Mouse (Mus musculus): ENCODE results near the gene Filip1.
A peak's percentile ranks its signal among the peaks of the same experiment; 100 is the strongest.
"Not testable (repeated sequence)": the region's sequence is repeated elsewhere in the genome, so short reads cannot be mapped to it uniquely, and the experiment has no call there.

Gene Filip1

DNA sequence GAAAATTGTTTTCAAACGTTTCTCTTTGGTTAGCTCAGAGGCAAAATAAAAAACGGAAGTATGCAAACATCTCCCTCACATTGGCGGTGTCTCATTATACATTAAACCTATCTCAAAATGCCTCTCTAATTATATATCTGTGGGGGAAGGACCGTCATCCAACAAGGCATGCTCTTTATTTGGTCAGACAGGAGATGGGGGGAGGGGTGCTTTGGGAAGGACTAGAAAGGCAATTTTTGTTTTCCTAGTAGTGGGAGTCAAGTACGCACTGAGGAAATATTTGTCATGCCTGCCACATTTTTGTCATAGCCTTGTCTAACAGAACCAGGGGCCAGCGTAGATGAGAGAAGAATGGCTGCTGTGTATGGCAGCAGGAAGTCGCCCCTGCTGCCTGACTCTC is at the start of gene Filip1:
TSS of gene Filip1 (minus strand) at position 101 of the 400 bp plus-strand sequence.
- DNase-seq (ENCODE audit: low spot score), result no peak

DNA sequence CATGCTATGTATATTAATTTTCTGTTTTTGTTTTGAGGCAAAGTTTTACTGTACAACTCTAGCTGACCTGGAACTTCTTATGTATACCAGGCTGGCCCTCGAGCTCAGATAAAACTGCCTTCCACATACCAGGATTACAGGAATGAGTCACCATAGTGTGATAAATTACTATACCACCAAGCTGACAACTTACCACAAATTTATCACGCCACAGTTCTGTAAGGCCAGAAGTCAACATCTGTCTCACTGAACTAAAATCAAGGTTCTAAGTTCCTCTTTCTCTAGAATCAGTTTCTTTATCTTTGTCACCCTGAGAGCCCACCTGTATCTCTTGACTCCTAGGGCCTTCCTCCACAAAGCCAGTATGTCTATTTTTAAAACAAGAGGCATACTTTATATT is 45.0 kb upstream of the Filip1 start:
- DNase-seq (ENCODE audit: low spot score), result no peak

DNA sequence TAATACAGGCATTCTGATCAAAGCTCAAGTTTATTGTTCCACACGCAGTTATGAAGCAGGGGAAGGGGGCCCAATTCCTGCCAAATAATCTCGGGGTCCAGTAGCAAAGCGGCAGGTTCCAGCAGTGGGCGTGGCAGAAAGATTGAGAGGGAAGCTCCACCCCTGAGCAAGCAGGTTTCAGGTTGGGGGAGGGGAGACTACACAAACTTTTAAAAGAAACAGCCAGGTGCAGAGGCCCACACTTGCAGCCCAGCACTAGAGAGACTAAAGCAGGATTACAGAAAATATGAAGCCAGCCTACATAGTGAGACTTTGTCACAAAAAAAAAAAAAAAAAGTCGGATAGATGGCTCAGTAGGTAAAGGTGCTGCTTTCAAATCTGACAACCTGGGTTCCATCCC is 40.3 kb upstream of the Filip1 start:
- no peak for DNase-seq (ENCODE audit: low spot score)

DNA sequence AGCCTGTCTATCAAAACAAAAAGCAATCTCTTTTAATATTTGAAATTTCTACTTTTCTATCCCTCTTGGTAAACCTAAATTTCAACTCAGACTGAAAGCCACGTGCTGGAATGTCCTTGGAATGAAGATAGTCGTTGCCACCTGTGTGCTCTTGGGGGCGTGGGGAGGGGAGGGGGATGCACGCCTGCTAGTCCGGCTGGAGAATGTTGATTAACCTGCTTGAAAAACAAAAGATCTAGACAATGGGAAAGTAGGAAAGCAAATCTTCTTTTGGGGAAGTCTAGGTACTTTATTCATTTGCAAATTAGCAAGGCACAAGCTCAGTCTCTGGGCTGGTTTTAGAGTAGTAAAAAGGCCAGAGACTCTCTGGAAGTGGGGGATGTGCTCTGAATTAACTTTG is 36.6 kb upstream of the Filip1 start:
- DNase-seq (ENCODE audit: low spot score), result not testable (repeated sequence)

DNA sequence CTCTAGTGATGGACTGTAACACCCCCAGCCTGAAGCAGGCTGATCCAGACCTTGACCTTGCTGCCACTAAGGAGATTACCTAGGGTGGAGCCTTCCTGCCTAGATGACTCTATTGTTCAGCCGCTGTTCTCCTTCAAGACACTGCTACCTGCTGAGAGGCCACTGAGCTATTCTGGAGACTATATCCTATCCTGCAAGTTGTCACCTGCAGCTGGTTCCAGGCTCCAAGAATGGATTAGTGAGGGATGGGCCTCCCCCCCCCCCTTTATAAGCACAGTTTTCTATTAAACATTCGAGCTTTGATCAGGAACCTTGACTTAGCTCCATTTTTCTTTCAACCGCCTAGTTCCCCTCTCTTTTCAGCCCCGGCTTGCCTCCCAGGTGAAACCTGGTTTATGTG is 31.6 kb upstream of the Filip1 start:
- not testable (repeated sequence) for DNase-seq (ENCODE audit: low spot score)

DNA sequence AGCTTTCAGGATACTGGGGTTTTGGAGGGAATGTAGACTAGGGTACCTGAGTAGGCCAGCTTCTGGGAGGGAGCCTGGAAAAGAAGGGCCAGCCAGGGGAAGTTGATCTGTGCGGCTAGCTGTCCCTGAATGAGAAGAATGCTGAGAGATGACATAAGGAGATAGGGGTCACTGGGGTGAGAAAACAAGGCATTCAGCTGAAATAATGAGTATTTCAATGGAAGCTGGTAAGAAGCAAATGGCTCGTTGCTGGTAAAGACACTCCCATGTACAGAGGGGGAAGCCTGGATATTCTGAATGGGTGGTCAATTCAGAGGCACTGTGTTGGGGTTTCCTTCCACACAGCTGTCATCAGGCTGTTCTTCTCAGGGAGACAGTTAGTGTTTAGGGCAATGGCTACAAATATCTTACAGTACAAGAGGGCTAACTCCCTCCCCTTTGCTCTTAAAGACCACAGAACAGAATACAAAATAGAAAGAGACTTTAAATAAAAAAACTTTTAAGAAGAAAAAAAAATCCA is 26.7 kb upstream of the Filip1 start:
- no peak for DNase-seq (ENCODE audit: low spot score)

DNA sequence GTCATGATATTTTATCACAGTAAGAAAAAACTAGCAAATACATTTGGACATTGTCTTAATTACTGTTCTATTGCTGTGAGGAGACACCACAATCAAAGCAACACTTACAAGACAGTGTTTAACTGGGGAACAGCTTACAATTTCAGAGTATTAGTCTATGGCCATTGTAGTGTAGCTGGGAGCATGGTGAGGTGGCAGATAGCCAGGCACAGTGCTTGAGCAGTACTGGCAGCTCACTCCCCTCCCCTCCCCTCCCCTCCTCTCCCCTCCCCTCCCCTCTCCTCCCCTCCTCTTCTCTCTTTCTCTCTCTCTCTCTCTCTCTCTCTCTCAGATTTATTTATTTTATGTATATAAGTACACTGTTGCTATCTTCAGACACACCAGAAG is 25.3 kb upstream of the Filip1 start:
- no peak for DNase-seq (ENCODE audit: low spot score)

DNA sequence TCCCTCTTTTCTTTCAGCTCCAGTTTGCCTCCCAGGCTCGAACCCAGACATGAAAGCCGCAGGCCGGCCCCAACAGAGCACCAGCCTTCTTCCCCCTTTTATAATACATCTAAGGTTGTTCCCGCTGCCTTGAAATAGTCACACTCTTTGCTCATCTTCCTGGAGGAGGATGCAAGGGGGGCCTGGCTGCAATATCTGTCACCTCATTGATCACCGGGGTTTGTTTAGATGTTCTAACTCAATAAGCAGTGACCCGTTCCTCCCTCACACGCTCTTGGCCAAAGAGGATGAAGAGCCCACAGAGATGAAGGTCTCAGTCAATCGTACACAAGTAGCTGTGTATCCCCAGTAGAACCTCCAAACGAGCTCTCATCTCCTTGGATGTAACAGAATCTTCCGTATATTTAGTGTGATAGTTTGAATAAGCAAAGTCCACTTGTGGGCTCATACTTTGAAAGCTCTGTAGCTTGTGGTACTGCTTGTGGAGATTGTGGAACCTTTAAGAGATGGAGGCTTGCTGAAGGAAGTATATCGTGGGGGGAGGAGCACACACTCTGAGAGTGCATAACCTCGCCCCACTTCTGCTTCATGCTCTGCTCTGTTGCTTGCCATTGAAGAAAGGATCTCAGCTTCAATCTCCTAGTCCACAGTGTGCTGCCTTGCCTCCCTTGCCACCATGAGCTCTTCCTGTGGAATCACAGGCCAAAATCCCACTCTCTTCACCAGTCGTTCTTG is 24.8 kb upstream of the Filip1 start:
- DNase-seq (ENCODE audit: low spot score), result no peak

DNA sequence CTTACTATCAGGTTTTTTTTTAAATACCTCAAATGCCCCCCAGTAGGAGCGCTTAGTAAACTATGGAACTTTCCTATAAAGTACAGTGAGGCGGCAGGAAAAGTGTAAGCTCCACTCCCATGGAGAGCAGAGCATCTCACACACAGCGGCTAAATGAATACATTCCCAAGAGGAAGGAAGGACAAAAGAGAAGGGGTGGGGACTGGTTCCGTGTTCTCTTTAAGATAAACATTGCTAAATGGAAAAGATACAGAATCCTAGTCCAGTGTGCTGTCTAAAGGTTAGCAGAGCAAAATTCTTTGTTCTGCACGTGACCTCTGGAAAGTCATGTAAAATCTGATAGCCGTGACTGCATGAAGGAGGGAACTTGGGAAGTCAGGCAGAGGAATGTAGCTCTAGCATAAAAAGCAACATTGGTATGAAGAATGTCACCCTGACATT is 13.9 kb upstream of the Filip1 start:
- no peak for DNase-seq (ENCODE audit: low spot score)

DNA sequence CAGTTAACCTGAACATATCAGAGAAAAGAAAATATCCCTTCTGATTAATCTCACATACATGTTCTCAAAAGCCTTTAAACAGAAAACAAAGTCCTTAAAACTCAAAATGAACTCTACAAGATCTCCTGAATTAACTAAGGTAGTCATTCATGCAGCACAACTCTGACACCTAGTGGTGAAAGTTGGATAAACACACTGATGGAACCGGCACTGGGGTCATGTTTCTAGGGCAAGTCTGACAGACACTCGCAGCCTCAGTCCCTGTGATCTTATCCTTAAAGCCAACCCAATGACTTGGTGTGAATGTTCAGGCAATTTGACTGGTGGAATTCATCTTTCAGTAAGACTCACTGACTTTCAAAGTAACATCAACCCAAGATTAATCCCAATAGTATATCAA is 13.4 kb upstream of the Filip1 start:
- peak; percentile 82 for DNase-seq (ENCODE audit: low spot score)

DNA sequence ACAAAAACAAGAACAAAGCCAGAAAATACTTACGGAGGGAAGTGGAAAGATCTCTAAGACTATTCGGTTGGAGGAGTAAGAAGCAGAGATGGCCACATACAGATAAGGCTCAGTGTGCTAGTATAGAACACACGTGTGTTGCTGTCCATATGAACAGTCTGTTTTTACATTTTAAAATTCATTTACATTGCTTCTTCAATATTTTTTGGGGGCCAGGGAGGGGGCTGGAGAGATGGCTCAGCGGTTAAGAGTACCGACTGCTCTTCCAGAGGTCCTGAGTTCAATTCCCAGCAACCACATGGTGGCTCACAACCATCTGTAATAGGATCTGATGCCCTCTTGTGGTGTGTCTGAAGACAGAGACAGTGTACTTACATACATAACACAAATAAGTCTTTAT is 12.7 kb upstream of the Filip1 start:
- DNase-seq (ENCODE audit: low spot score), result not testable (repeated sequence)

DNA sequence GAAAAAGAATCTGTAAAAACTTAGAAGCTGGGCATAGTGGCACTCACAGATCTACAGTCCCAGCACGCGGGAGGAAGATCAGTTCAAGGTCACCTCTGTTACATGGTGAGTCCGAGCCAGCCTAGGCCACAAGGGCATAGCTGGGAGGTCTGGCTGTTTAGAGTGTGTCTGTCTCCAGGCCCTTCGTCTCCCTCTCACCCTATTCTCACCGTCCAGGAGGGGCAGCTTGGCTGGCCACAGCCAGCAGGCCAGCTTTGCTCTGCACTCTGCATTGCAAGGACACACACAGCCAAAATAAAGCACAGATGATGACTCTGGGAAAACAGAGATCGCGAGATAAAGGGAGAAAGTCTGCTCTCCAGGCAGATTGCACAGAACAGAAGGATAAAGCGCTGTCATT is 10.2 kb upstream of the Filip1 start:
- DNase-seq (ENCODE audit: low spot score), result no peak

DNA sequence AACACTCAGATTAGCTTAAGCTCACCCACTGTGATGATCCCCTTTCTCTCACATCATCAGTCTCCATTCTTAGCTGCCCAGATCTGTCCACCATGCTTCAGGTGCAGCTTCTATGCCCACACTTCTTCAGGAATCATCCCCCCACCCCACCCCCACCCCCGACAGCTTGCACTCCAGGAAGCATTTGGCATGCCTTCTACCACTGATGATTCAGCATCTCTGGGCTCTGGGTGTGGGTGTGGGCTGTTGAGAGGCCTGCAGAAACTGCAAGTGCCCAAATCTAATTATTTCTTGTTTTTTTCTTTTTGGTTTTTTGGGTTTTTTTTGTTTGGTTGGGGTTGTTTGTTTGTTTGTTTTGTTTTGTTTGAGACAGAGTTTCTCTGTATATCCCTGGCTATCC is 9.0 kb upstream of the Filip1 start:
- DNase-seq (ENCODE audit: low spot score), result no peak

DNA sequence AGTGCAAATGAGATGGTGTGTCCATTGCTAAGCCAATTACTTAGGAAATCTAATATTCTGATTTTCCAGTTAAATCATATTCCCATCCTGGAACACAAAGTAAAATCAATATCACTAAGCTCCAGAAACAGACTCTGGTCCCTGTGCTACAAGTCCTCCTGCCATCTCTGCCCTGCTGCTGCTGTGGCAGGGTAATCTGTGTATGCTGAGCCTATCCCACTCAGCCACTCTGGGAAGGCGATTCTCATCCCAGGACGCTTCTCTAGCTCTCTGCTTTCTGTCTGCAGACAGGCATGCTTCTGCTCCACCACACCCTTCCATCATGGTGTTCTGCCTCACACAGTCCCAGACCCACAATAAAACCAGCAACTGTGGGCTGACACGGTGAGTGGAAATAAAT is 7.8 kb upstream of the Filip1 start:
- no peak for DNase-seq (ENCODE audit: low spot score)

DNA sequence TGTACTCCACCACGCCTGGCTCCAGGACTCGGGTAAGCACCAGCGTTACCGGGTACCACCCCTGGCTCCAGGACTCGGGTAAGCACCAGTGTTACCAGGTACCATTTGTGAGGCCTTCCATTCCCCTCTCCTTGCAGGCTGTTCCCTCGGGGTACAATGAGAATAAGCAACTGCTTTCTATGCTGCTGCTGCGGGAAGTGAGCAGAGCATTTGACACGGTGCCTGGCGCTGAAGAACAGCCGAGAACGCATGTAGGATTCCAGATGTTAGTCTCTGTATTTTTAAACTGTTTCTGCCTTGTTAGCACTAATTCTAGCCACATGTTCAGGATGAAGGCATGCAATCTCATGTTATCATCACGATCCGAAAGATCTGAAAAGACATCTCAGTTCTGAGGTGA is 635 bp downstream of the Filip1 start:
- no peak for DNase-seq (ENCODE audit: low spot score)

DNA sequence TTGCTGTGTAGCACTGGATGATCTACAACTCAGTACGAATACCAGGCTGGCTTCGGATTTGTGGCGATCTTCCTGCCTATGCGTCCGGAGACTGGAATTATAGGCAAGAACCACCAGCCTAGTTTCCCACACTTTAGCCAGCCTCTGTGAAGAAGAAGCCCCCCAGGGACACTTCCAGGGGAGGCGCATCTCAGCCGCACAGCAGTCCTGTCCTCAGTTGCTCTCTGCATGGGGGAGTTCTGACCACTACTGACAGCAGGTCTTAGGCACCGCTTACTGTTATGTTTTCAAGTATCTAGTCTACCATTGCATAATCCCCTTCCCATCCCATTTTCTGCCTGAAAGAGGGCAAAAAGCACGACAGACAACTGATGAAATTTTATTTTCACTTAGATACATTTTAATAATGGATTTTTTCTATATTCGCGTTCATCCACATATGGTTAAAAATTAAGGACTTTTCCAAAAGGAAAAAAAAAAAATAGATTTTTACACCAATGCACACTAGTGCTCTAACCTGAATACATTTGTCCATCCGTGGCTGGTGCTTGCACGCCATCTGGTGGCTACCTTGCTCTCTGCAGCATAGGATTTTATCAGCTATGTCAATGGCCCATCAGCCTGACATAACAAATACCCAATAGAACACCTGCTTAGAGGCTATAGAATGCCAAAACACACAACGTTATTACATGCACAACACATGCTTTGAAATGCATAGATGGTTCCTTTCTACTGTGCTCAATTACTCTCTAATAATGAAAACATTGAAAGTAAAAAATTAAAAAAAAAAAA is 10.1 kb downstream of the Filip1 start:
- DNase-seq (ENCODE audit: low spot score), result peak; percentile 77

DNA sequence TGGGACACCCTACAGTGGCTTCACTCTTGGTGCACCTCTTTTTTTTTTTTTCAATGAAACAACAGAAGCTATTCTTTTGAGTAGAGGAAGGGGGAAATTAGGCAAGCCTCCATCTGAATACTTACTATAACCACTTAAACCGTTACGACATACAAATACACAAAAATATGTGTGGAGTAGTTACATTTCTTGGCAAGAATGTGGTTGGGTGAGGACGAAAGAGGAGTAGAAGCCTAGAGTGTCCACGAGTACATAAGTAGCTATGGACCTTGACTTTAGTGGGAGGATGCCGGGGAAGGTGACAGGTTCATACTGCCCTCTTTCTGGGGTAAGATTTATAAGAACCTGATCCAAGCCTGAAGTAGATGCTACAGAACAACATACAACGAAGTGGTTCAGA is 15.4 kb downstream of the Filip1 start:
- DNase-seq (ENCODE audit: low spot score), result no peak

DNA sequence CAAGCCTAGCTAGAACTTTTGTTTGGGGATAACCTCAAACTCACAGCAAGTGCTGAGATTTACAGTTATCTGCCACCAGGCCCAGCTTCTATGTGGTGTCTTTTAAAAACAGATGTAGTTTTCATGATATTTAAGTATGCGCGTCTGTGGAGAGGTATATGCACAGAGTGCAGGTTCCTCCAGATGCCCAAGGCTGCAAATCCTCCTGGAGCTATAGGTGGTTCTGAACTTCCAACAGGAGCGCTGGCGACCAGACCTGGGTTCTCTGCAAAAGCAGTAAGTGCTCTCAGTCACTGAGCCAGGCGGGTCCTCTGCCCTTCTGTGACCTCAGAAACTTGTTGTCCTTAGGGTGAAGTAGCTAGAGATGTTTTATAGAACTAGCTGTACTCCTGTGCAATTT is 18.4 kb downstream of the Filip1 start:
- DNase-seq (ENCODE audit: low spot score), result no peak

DNA sequence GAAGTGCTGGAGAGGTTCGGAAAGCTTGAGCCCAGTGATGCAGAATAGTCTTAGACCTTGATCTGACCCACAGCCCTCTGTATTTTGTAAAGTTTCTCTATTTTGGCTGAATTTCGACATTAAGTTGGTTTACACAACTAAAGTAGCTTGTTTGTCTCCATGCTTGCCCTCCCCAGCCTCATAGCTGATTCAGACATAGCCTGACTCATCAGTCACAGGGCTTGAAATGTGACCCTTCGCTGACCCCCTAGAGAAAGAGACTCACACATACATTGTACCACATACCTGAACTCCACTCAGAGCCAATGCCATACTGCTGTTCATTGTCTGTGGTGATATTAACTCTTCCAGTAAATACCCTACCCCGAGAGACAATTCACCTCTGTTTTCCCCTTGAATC is 19.6 kb downstream of the Filip1 start:
- DNase-seq (ENCODE audit: low spot score), result no peak

DNA sequence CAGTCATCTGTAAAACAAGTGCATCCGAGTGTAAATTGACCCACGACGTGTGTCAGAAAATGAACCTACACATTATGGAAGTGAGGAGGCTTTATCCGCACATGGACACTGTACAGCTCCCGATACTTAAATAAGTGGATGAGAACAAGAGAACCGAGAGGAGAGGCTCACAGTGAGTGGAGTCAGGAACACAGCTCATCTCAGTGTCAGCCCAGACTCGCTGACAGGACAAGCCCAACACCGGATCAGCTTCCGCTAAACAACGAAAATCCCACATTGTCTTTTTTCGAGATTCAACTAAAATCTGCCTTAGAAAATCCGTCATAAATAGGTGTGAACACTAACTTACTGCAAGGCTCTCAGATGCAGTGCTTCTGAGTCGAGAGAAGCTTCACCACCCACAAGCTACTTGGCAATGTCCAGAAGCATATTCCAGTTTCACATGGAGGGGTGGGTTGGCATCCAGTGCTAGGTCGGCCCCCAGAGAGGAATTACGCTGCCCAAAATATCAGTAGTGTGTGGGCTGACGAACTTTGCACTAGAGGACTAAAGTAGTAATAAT is 22.1 kb downstream of the Filip1 start:
- no peak for DNase-seq (ENCODE audit: low spot score)

DNA sequence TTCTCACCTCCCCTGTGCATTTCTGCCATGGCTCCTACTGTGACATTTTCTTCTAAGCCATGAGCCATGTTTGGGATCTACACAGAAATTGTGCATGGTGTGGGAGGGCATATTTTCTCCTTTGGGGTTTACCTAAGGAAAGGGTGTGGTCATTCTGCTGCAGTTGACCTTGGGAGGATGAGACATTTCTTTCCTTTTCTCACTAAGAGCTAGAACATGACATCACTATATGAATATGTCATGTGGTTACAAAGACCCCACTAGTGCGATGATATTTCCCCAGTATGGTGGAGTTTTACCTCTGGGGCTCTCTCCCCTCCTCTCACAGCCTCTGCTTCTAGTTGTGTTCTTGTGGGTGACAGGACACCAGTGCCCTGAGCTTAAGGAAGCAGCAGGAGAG is 22.9 kb downstream of the Filip1 start:
- no peak for DNase-seq (ENCODE audit: low spot score)

DNA sequence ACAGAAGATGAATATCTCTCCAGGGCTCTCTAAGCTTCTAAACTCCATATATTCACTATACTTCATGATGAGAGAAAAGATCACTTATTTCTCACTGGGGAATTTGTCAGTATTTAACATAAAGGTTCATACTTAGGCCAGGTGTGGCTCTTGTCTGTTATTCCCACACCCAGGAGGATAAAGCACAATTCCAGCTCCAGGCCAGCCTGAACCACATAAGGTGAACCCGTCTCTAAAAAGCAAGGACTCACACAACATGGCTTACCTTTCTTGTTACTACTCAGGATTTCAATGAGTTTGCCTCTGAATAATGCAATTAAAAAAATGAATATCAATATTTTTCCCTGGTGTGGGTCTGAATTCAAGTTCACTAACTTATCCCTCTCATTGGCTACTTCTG is 23.6 kb downstream of the Filip1 start:
- DNase-seq (ENCODE audit: low spot score), result no peak

DNA sequence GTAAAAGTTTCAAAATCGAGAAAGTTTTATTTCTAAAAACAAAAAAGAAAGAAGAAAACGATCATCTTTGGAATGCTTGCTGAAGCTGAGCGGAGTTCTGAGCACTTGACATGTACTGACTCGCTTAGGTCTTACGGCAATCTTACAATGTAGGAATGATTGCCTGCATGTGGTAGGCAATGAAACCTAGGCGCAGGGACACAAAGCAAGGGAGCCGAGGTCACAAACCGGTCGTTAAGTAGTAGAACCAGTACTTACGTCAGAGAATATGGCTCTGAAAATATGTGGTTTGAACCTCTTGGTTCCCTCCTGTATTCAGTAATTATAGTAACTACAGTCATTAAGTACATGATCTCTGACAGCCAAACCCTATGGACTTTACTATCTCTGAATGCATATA is 29.4 kb downstream of the Filip1 start:
- no peak for DNase-seq (ENCODE audit: low spot score)
